Mouse (Mus musculus) brain, embryonic 14.5 days (tissue): ENCODE results near the gene Rps16.

ENCODE experiments used
- CTCF ChIP-seq: fragments of 200-500 bp; IDR thresholded peaks from 2 replicates; pipeline ENCODE4 v1.5.1; 2012; ENCODE audit warnings: inconsistent platforms, mild to moderate bottlenecking, moderate library complexity, borderline replicate concordance; ENCODE audit not compliant: insufficient read depth, insufficient read length; ENCODE audit errors: extremely low read depth
- POLR2A ChIP-seq: fragments of 200-500 bp; IDR thresholded peaks from 2 replicates; pipeline ENCODE4 v1.6.1; 2012; ENCODE audit warnings: mild to moderate bottlenecking, inconsistent platforms, borderline replicate concordance; ENCODE audit not compliant: poor library complexity, insufficient read depth, insufficient read length, severe bottlenecking; ENCODE audit errors: extremely low read depth

GRCm38 (mm10) chr7:28377190-28378065 is 27.0 kb downstream of the Rps16 start:
- TF ChIP-seq CTCF: no peak
- TF ChIP-seq POLR2A: no peak
